Mouse (Mus musculus) yolk sac, embryonic 10.5 days (tissue): ENCODE measurements around the gene Gipc2.

Experiments
- DNase-seq: peaks from one replicate; pipeline ENCODE4 v3.0.0-alpha.2; 2017; ENCODE audit warnings: low spot score

Gipc2 gene

GRCm38 (mm10) chr3:152069001-152069400 lies 97.0 kb downstream of the Gipc2 start:
- DNase-seq = no peak

- DNase-seq = no peak
These were observed 97.7 kb downstream of the Gipc2 start for GRCm38 (mm10) chr3:152068311-152068710.

GRCm38 (mm10) chr3:152066696-152067095 lies 99.3 kb downstream of the Gipc2 start:
- DNase-seq = no peak

- DNase-seq = no peak
These were observed 100.2 kb downstream of the Gipc2 start for GRCm38 (mm10) chr3:152065806-152066205.

- no peak for DNase-seq
These were observed 101.9 kb downstream of the Gipc2 start for GRCm38 (mm10) chr3:152064166-152064565.

GRCm38 (mm10) chr3:152062806-152063205 lies 103.2 kb downstream of the Gipc2 start:
- no peak for DNase-seq

- DNase-seq = no peak
These were observed 104.9 kb downstream of the Gipc2 start for GRCm38 (mm10) chr3:152061145-152061544.

GRCm38 (mm10) chr3:152058235-152058634 lies 107.8 kb downstream of the Gipc2 start:
- DNase-seq = no peak

- DNase-seq = no peak
These were observed 111.8 kb downstream of the Gipc2 start for GRCm38 (mm10) chr3:152054260-152054659.

GRCm38 (mm10) chr3:152051959-152052358 lies 114.1 kb downstream of the Gipc2 start:
- no peak for DNase-seq

- DNase-seq = no peak
These were observed 118.1 kb downstream of the Gipc2 start for GRCm38 (mm10) chr3:152047914-152048313.

- no peak for DNase-seq
These were observed 119.1 kb downstream of the Gipc2 start for GRCm38 (mm10) chr3:152046895-152047294.
